Comparison of ENCODE assay signal across 18 mouse cellular contexts in the genomic region with DNA sequence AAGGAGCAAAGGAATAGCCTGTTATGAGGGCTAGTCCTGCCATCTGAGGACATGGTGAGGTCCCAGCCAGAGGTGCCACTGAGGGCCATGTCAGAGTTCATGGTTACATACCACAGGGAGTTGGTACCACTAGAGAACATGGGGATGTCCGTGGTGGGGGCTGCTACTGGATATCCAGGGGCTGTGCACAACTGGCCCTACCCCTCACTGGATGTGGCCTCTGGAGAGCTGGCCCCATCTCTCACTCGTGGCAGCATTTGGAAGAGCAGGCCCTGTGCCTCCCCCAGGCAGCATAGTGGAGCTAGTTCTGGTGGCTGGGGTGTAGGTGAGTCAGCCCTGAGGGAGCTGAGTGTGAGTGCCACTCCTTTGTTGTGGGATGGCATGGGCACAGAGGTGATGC. TPM values are rescaled to one million over a fixed set of nuclear protein-coding genes. Genes with fewer than 3 reads are reported as not detected.
A peak's percentile ranks its signal among the peaks of the same experiment; 100 is the strongest.
DNase-seq lines count a peak whose midpoint lies in the region; ATAC-seq and TF ChIP-seq lines count a peak whose summit lies in the region.
"Had no signal": no experiment of that assay in that cellular context is flagged by ENCODE, and none has a peak within 500 bp of the region (broad histone marks: within the 10 kb centered on the region; RNA-seq: fewer than 3 reads in every experiment).

No protein-coding gene starts in this region.

- no peak overlapping the region for H3K4me3 ChIP-seq in cerebellum, adult 2 months (replicated peaks; ENCODE audit: insufficient read depth, low read depth, low read length)
- no peak overlapping the region for H3K4me3 ChIP-seq in hindbrain, embryonic 15.5 days
- no peak overlapping the region for H3K4me3 ChIP-seq in hindbrain, embryonic 11.5 days (ENCODE audit: low read depth, low read length)
- H3K4me3 ChIP-seq in midbrain, embryonic 11.5 days (ENCODE audit: low read depth, low read length), result no peak overlapping the region
- no peak overlapping the region for H3K4me3 ChIP-seq in midbrain, embryonic 15.5 days
- H3K4me3 ChIP-seq in stomach, embryonic 16.5 days (replicated peaks; ENCODE audit: low read length), result no peak overlapping the region
- H3K4me3 ChIP-seq: erythroblast, embryonic 14.5 days; heart, embryonic 15.5 days; megakaryocyte, embryonic 14.5 days had no signal

- WGBS in cerebellum, adult 2 months, result 67% methylated on average over 2 of the region's 2 CpGs
- 92% methylated on average over 2 of the region's 2 CpGs for WGBS in hindbrain, embryonic 15.5 days
- 75% methylated on average over 2 of the region's 2 CpGs for WGBS in hindbrain, embryonic 11.5 days
- WGBS in midbrain, embryonic 11.5 days, result 91% methylated on average over 2 of the region's 2 CpGs
- 85% methylated on average over 2 of the region's 2 CpGs for WGBS in midbrain, embryonic 15.5 days
- 85% methylated on average over 2 of the region's 2 CpGs for WGBS in stomach, embryonic 16.5 days

- peak; percentile 27; the same call in 1 of the 2 replicates for ATAC-seq in hindbrain, embryonic 15.5 days (ENCODE audit: low FRiP score, low read depth)
- ATAC-seq in hindbrain, embryonic 11.5 days (ENCODE audit: low FRiP score), result no peak
- 0 out of 2 replicates have a peak, but pooled peaks have one; percentile 24 for ATAC-seq in midbrain, embryonic 11.5 days (ENCODE audit: low FRiP score)
- ATAC-seq in midbrain, embryonic 15.5 days (replicated peaks), result no peak
- ATAC-seq in stomach, embryonic 16.5 days (ENCODE audit: insufficient read depth, low FRiP score), result 0 out of 2 replicates have a peak, but pooled peaks have one; percentile 21

- TF ChIP-seq CTCF in cerebellum, adult 2 months (IDR thresholded peaks at IDR 0.05; ENCODE audit: borderline replicate concordance, insufficient read depth, low read depth, low read length), result no peak

- no peaks in the 10 kb centered on the region for H3K27me3 ChIP-seq in cerebellum, adult 2 months (ENCODE audit: control insufficient read depth, insufficient read depth, low read length)
- no peaks in the 10 kb centered on the region for H3K27me3 ChIP-seq in hindbrain, embryonic 15.5 days
- no peaks in the 10 kb centered on the region for H3K27me3 ChIP-seq in hindbrain, embryonic 11.5 days (ENCODE audit: control insufficient read depth, insufficient read depth, low read length)
- no peaks in the 10 kb centered on the region for H3K27me3 ChIP-seq in midbrain, embryonic 11.5 days (ENCODE audit: control insufficient read depth, insufficient read depth, low read length)
- H3K27me3 ChIP-seq in midbrain, embryonic 15.5 days (replicated peaks), result no peaks in the 10 kb centered on the region
- no peaks in the 10 kb centered on the region for H3K27me3 ChIP-seq in stomach, embryonic 16.5 days (ENCODE audit: control insufficient read depth, insufficient read depth, low read length)
- H3K27me3 ChIP-seq: CH12.LX; heart, embryonic 15.5 days; megakaryocyte, embryonic 14.5 days had no signal

- no peak overlapping the region for H3K4me2 ChIP-seq in hindbrain, embryonic 15.5 days
- H3K4me2 ChIP-seq in hindbrain, embryonic 11.5 days (replicated peaks; ENCODE audit: low read depth, low read length), result no peak overlapping the region
- no peak overlapping the region for H3K4me2 ChIP-seq in midbrain, embryonic 11.5 days
- H3K4me2 ChIP-seq in midbrain, embryonic 15.5 days, result no peak overlapping the region
- H3K4me2 ChIP-seq in stomach, embryonic 16.5 days (ENCODE audit: low read depth, low read length), result no peak overlapping the region
- H3K4me2 ChIP-seq: heart, embryonic 15.5 days had no signal

- DNase-seq in cerebellum, adult 2 months, result no peak
- DNase-seq in cerebellum, adult 18-20 months, result no peak
- DNase-seq in hindbrain, embryonic 11.5 days (ENCODE audit: low spot score), result no peak
- no peak for DNase-seq in midbrain, embryonic 11.5 days (ENCODE audit: low spot score, missing footprints)
- no peak for DNase-seq in spleen, postnatal 14 days (ENCODE audit: low spot score in 2 of 2)
- DNase-seq: adrenal gland, postnatal 10 days; gastrocnemius, postnatal 36 days; kidney, postnatal 14 days; lung, postnatal 10 days; right cerebral cortex, postnatal 4 days had no signal

- no peaks in the 10 kb centered on the region for H3K9me3 ChIP-seq in hindbrain, embryonic 15.5 days
- H3K9me3 ChIP-seq in hindbrain, embryonic 11.5 days (ENCODE audit: control insufficient read depth, low read length), result no peaks in the 10 kb centered on the region
- H3K9me3 ChIP-seq in midbrain, embryonic 11.5 days (ENCODE audit: control insufficient read depth, low read length), result no peaks in the 10 kb centered on the region
- no peaks in the 10 kb centered on the region for H3K9me3 ChIP-seq in midbrain, embryonic 15.5 days
- H3K9me3 ChIP-seq in stomach, embryonic 16.5 days (replicated peaks; ENCODE audit: control insufficient read depth, low read length), result no peaks in the 10 kb centered on the region
- H3K9me3 ChIP-seq: heart, embryonic 15.5 days had no signal

- H3K9ac ChIP-seq in hindbrain, embryonic 15.5 days, result no peak overlapping the region
- H3K9ac ChIP-seq in hindbrain, embryonic 11.5 days (ENCODE audit: low read depth, low read length), result no peak overlapping the region
- no peak overlapping the region for H3K9ac ChIP-seq in midbrain, embryonic 11.5 days (ENCODE audit: low read length)
- H3K9ac ChIP-seq in midbrain, embryonic 15.5 days, result no peak overlapping the region
- H3K9ac ChIP-seq in stomach, embryonic 16.5 days (ENCODE audit: low read length), result no peak overlapping the region
- H3K9ac ChIP-seq: heart, embryonic 15.5 days; liver, embryonic 14.5 days had no signal

- TF ChIP-seq POLR2A in cerebellum, adult 2 months (IDR thresholded peaks at IDR 0.05; ENCODE audit: borderline replicate concordance, insufficient read depth, low read length), result no peak

- peaks cover 35% of the 10 kb centered on the region for H3K36me3 ChIP-seq in hindbrain, embryonic 15.5 days
- 0 out of 2 replicates have a peak, but pooled peaks cover 2% of the 10 kb centered on the region for H3K36me3 ChIP-seq in hindbrain, embryonic 11.5 days (ENCODE audit: control insufficient read depth, insufficient read depth, low read length)
- H3K36me3 ChIP-seq in midbrain, embryonic 11.5 days (ENCODE audit: control insufficient read depth, insufficient read depth, low read length), result peaks cover 7% of the 10 kb centered on the region; the same call in 1 of the 2 replicates
- peaks cover 14% of the 10 kb centered on the region for H3K36me3 ChIP-seq in midbrain, embryonic 15.5 days (replicated peaks)
- peaks cover under 1% of the 10 kb centered on the region; the same call in 1 of the 2 replicates for H3K36me3 ChIP-seq in stomach, embryonic 16.5 days (ENCODE audit: control insufficient read depth, insufficient read depth, low read length)

- H3K4me1 ChIP-seq in cerebellum, adult 2 months (ENCODE audit: control insufficient read depth, insufficient read depth, low read length), result peaks cover 18% of the 10 kb centered on the region
- no peaks in the 10 kb centered on the region for H3K4me1 ChIP-seq in hindbrain, embryonic 15.5 days (replicated peaks)
- no peaks in the 10 kb centered on the region for H3K4me1 ChIP-seq in hindbrain, embryonic 11.5 days (replicated peaks; ENCODE audit: control insufficient read depth, insufficient read depth, low read length)
- no peaks in the 10 kb centered on the region for H3K4me1 ChIP-seq in midbrain, embryonic 11.5 days (ENCODE audit: control insufficient read depth, insufficient read depth, low read length)
- H3K4me1 ChIP-seq in midbrain, embryonic 15.5 days, result no peaks in the 10 kb centered on the region
- no peaks in the 10 kb centered on the region for H3K4me1 ChIP-seq in stomach, embryonic 16.5 days (ENCODE audit: control insufficient read depth, insufficient read depth, low read length)
- H3K4me1 ChIP-seq: heart, embryonic 15.5 days had no signal

- H3K27ac ChIP-seq in cerebellum, adult 2 months (ENCODE audit: insufficient read depth, low read length), result peak overlapping the region; percentile 77
- no peak overlapping the region for H3K27ac ChIP-seq in hindbrain, embryonic 15.5 days (replicated peaks)
- H3K27ac ChIP-seq in hindbrain, embryonic 11.5 days (ENCODE audit: low read depth, low read length), result no peak overlapping the region
- H3K27ac ChIP-seq in midbrain, embryonic 11.5 days (ENCODE audit: low read depth, low read length), result no peak overlapping the region
- no peak overlapping the region for H3K27ac ChIP-seq in midbrain, embryonic 15.5 days
- H3K27ac ChIP-seq in stomach, embryonic 16.5 days (ENCODE audit: low read length), result no peak overlapping the region
- H3K27ac ChIP-seq: heart, embryonic 15.5 days; liver, embryonic 14.5 days had no signal

RNA-seq across cellular contexts. Expression of gene Ndufs5, which starts 14.9 kb away (rescaled TPM):
- 602 and 636 TPM in 2 replicates for polyA plus RNA-seq in cerebellum, adult 2 months (2012; rRNA removed)
- 457 and 489 TPM in 2 replicates for polyA plus RNA-seq in hindbrain, embryonic 15.5 days (2015; fragmentation: Nextera tagmentation; extraction: Ambion mirVana)
- 340 and 344 TPM in 2 replicates for polyA plus RNA-seq in hindbrain, embryonic 11.5 days (2014; fragmentation: Nextera tagmentation; extraction: Ambion mirVana)
- polyA plus RNA-seq in midbrain, embryonic 11.5 days (2014; fragmentation: Nextera tagmentation; extraction: Ambion mirVana), result 301 and 315 TPM in 2 replicates
- 410 and 413 TPM in 2 replicates for polyA plus RNA-seq in midbrain, embryonic 15.5 days (2015; fragmentation: Nextera tagmentation; extraction: Ambion mirVana)
- 288 and 291 TPM in 2 replicates for polyA plus RNA-seq in stomach, embryonic 16.5 days (2015; fragmentation: Nextera tagmentation; extraction: Ambion mirVana)

RNA-seq across cellular contexts. Expression of gene Akirin1, which starts 17.2 kb away (rescaled TPM):
- 43.1 and 43.6 TPM in 2 replicates for polyA plus RNA-seq in cerebellum, adult 2 months (2012; rRNA removed)
- 79.8 and 82.1 TPM in 2 replicates for polyA plus RNA-seq in hindbrain, embryonic 15.5 days (2015; fragmentation: Nextera tagmentation; extraction: Ambion mirVana)
- polyA plus RNA-seq in hindbrain, embryonic 11.5 days (2014; fragmentation: Nextera tagmentation; extraction: Ambion mirVana), result 104 and 107 TPM in 2 replicates
- polyA plus RNA-seq in midbrain, embryonic 11.5 days (2014; fragmentation: Nextera tagmentation; extraction: Ambion mirVana), result 108 and 120 TPM in 2 replicates
- 80.6 and 82.7 TPM in 2 replicates for polyA plus RNA-seq in midbrain, embryonic 15.5 days (2015; fragmentation: Nextera tagmentation; extraction: Ambion mirVana)
- polyA plus RNA-seq in stomach, embryonic 16.5 days (2015; fragmentation: Nextera tagmentation; extraction: Ambion mirVana), result 36.5 and 37.2 TPM in 2 replicates

RNA-seq across cellular contexts. Expression of gene Macf1, which starts 48.8 kb away (rescaled TPM):
- 193 and 201 TPM in 2 replicates for polyA plus RNA-seq in cerebellum, adult 2 months (2012; rRNA removed)
- polyA plus RNA-seq in hindbrain, embryonic 15.5 days (2015; fragmentation: Nextera tagmentation; extraction: Ambion mirVana), result 69.2 and 71.9 TPM in 2 replicates
- 74.7 and 114 TPM in 2 replicates for polyA plus RNA-seq in hindbrain, embryonic 11.5 days (2014; fragmentation: Nextera tagmentation; extraction: Ambion mirVana)
- 74.6 and 78.0 TPM in 2 replicates for polyA plus RNA-seq in midbrain, embryonic 11.5 days (2014; fragmentation: Nextera tagmentation; extraction: Ambion mirVana)
- 76.4 and 82.6 TPM in 2 replicates for polyA plus RNA-seq in midbrain, embryonic 15.5 days (2015; fragmentation: Nextera tagmentation; extraction: Ambion mirVana)
- 34.1 and 35.3 TPM in 2 replicates for polyA plus RNA-seq in stomach, embryonic 16.5 days (2015; fragmentation: Nextera tagmentation; extraction: Ambion mirVana)

RNA-seq across cellular contexts. Expression of gene Rhbdl2, which starts 54.8 kb away (rescaled TPM):
- polyA plus RNA-seq in cerebellum, adult 2 months (2012; rRNA removed), result 1.2 and 1.8 TPM in 2 replicates
- 1.6 and 1.9 TPM in 2 replicates for polyA plus RNA-seq in hindbrain, embryonic 15.5 days (2015; fragmentation: Nextera tagmentation; extraction: Ambion mirVana)
- 0.46 and 0.86 TPM in 2 replicates for polyA plus RNA-seq in hindbrain, embryonic 11.5 days (2014; fragmentation: Nextera tagmentation; extraction: Ambion mirVana)
- 0.30 and 0.44 TPM in 2 replicates for polyA plus RNA-seq in midbrain, embryonic 11.5 days (2014; fragmentation: Nextera tagmentation; extraction: Ambion mirVana)
- 1.1 and 1.6 TPM in 2 replicates for polyA plus RNA-seq in midbrain, embryonic 15.5 days (2015; fragmentation: Nextera tagmentation; extraction: Ambion mirVana)
- polyA plus RNA-seq in stomach, embryonic 16.5 days (2015; fragmentation: Nextera tagmentation; extraction: Ambion mirVana), result 9.7 and 10.6 TPM in 2 replicates
- polyA plus RNA-seq: erythroblast, embryonic 14.5 days; liver, embryonic 14.5 days had no signal

Comparison
In these comparisons a context has a peak if more than half of its experiments do, and no peak if none do; other contexts are left out.
1. ATAC-seq: peak in hindbrain, embryonic 15.5 days (single experiment), midbrain, embryonic 11.5 days (single experiment) and stomach, embryonic 16.5 days (single experiment); none in hindbrain, embryonic 11.5 days (single experiment) and midbrain, embryonic 15.5 days (single experiment).